Mouse (Mus musculus): ENCODE data around the gene Ndufaf7.

GRCm38 (mm10) chr17:78992303-78993027 lies 55.5 kb downstream of the Ndufaf7 start:
- TF ChIP-seq POLR2A (IDR thresholded peaks at IDR 0.05; ENCODE audit: insufficient read depth, low read depth, low read length) (no peak), CTCF (IDR thresholded peaks at IDR 0.05) (no peak)

All from heart, adult 2 months (tissue).